Mouse (Mus musculus): Measurements from ENCODE around the gene Cd151. TPM values are rescaled to one million over a fixed set of nuclear protein-coding genes. Genes with fewer than 3 reads are reported as not detected.

Gene Cd151
- polyA plus RNA-seq, 1 experiment from 2014 or later, result 14.0 TPM

DNA sequence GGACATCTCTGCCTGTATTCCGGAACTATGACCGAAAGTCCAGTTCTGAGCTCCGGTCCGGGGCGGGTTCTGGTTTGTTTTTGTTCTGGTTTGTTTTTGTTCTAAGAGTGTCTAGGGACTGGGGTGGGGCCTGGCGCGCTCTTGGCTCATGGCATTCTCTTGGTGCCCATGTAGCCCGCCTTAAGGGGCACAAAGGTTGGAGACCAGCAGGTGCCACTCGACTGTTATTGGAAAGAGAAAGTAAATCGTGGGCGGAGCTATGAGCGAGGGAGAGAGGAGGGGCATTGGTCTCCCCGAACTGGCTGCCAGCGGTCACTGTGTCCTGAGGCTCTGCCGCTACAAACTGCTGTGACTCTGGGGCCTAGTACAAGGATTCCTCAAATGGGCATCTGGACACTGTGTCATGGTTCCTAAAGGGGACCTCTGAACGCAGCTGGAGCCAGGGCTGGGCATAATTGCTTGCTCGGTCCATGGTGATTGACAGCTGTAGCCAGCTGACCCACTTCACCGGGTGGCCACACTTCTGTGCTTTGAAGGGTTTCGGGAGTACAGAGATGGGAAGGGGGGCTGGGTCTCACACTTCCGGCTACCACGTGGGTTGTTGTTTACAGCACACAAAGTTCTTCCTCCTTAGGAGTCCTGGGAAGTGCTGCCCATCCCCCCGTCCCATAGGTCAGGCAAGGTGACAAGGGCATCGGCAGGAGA lies 11.4 kb upstream of the Cd151 start:
- no peaks in the 10 kb centered on the region for H3K9me3 ChIP-seq (replicated peaks)
- peaks cover 21% of the 10 kb centered on the region for H3K36me3 ChIP-seq
- peak; percentile 58 for DNase-seq (ENCODE audit: low spot score)
- H3K27ac ChIP-seq, result peak overlapping the region; percentile 69
- 1% methylated on average over 23 of the region's 23 CpGs for WGBS
- H3K4me3 ChIP-seq, result peak overlapping the region; percentile 60
- H3K27me3 ChIP-seq (ENCODE audit: low read depth, poor library complexity, severe bottlenecking), result peaks cover 44% of the 10 kb centered on the region
- H3K4me1 ChIP-seq, result peaks cover 29% of the 10 kb centered on the region

DNA sequence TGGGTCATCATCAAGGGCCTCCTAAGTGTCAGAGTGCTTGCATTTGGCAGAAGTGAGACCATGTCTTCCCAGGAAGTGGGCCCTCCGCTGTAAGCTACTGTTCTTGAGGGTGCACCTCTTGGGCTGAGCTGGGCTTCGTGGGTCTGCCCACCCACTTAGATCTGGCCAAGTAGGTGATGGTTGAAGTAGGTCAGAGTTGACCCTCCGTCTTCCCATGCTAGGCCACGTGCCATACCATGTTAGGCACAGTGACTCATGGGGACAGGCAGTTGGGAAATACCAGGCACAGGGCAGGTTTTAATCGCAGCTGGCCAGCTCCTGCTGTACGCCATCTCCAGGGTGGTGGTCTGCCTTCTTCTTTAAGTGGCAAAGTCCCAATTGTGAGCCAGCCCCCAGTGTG lies 10.5 kb upstream of the Cd151 start:
- H3K4me3 ChIP-seq, result no peak overlapping the region; the same call in 1 of the 2 replicates

DNA sequence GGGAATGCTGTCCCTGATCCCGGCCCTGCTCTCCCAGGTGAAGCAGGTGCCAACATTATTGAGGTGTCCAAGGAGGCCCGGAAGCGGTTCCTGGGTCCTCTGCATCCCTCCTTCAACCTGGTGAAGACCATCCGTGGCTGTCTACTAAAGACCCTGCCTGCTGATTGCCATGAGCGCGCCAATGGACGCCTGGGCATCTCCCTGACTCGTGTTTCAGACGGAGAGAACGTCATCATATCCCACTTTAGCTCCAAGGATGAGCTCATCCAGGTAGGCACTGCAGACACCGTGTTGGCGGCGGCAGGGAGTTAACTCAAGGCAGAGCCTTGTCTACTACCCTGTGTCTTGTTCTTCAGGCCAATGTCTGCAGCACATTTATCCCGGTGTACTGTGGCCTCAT lies 10.0 kb upstream of the Cd151 start:
- no peak for DNase-seq (ENCODE audit: low spot score)
- Histone ChIP-seq H3K27ac (no peak overlapping the region), H3K27me3 (ENCODE audit: low read depth, poor library complexity, severe bottlenecking) (peaks cover 58% of the 10 kb centered on the region), H3K9me3 (replicated peaks) (no peaks in the 10 kb centered on the region), H3K4me3 (no peak overlapping the region), H3K36me3 (peaks cover 7% of the 10 kb centered on the region), H3K4me1 (peaks cover 42% of the 10 kb centered on the region)
- WGBS, result 91% methylated on average over 14 of the region's 14 CpGs

More for the DNA sequence above, 10.5 kb upstream of the Cd151 start:
- Histone ChIP-seq H3K4me1 (peaks cover 37% of the 10 kb centered on the region), H3K27ac (no peak overlapping the region), H3K9me3 (replicated peaks) (no peaks in the 10 kb centered on the region), H3K27me3 (ENCODE audit: low read depth, poor library complexity, severe bottlenecking) (peaks cover 53% of the 10 kb centered on the region), H3K36me3 (peaks cover 12% of the 10 kb centered on the region)
- WGBS, result 86% methylated on average over 6 of the region's 6 CpGs
- no peak for DNase-seq (ENCODE audit: low spot score)

DNA sequence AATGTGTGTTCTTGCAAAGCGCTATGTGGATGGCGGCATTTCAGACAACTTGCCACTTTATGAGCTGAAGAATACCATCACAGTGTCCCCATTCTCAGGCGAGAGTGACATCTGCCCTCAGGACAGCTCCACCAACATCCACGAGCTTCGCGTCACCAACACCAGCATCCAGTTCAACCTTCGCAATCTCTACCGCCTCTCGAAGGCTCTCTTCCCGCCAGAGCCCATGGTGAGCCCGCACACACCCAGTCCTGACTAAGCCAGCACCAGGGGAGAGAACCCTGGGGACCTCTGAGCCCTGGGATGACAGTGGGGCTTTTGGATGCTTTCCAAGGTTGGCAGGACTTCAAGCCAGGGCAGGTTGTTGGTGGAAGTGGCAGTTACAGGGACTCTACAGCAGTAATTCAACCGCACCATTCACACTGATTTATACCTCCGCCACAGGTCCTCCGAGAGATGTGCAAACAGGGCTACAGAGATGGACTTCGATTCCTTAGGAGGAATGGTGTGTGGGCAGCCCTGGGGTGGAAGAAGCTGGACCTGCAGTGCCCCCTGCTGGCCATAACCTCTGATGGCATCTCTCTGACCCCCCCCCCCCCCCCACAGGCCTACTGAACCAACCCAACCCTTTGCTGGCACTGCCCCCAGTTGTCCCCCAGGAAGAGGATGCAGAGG lies 9.1 kb upstream of the Cd151 start:
- Histone ChIP-seq H3K4me1 (peaks cover 51% of the 10 kb centered on the region), H3K4me3 (no peak overlapping the region), H3K36me3 (peaks cover 5% of the 10 kb centered on the region; the same call in 1 of the 2 replicates), H3K9me3 (replicated peaks) (no peaks in the 10 kb centered on the region), H3K27ac (no peak overlapping the region), H3K27me3 (ENCODE audit: low read depth, poor library complexity, severe bottlenecking) (peaks cover 67% of the 10 kb centered on the region)
- 81% methylated on average over 15 of the region's 15 CpGs for whole genome bisulfite sequencing
- peak; percentile 68 for DNase-seq (ENCODE audit: low spot score)

DNA sequence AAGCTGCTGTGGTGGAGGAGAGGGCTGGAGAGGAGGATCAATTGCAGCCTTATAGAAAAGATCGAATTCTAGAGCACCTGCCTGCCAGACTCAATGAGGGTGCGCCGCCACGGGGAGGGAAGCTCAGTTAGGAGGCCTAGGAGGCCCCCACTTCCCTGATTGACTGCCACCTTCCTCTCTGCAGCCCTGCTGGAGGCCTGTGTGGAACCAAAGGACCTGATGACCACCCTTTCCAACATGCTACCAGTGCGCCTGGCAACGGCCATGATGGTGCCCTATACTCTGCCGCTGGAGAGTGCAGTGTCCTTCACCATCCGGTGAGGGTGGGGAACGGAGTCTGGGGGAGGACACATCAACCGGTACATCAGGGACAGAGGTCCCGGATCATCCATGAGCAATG lies 8.5 kb upstream of the Cd151 start:
- Histone ChIP-seq H3K27me3 (ENCODE audit: low read depth, poor library complexity, severe bottlenecking) (peaks cover 73% of the 10 kb centered on the region), H3K9me3 (replicated peaks) (no peaks in the 10 kb centered on the region), H3K27ac (no peak overlapping the region), H3K4me3 (no peak overlapping the region), H3K4me1 (peaks cover 56% of the 10 kb centered on the region), H3K36me3 (peaks cover 5% of the 10 kb centered on the region; the same call in 1 of the 2 replicates)
- DNase-seq (ENCODE audit: low spot score), result no peak
- WGBS, result 87% methylated on average over 11 of the region's 11 CpGs

DNA sequence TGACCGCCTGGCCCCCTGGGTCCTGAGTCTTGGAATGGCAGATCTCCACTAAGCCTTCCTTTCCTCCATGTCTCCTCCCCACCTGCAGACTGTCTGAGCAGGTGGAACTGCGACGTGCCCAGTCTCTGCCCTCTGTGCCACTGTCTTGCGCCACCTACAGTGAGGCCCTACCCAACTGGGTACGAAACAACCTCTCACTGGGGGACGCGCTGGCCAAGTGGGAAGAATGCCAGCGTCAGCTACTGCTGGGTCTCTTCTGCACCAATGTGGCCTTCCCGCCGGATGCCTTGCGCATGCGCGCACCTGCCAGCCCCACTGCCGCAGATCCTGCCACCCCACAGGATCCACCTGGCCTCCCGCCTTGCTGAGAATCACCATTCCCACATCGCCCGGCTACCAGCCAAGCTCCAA lies 7.9 kb upstream of the Cd151 start:
- Histone ChIP-seq H3K27ac (no peak overlapping the region), H3K9me3 (replicated peaks) (no peaks in the 10 kb centered on the region), H3K4me3 (no peak overlapping the region), H3K36me3 (peaks cover 5% of the 10 kb centered on the region; the same call in 1 of the 2 replicates), H3K27me3 (ENCODE audit: low read depth, poor library complexity, severe bottlenecking) (peaks cover 79% of the 10 kb centered on the region), H3K4me1 (peaks cover 62% of the 10 kb centered on the region)
- DNase-seq (ENCODE audit: low spot score), result no peak
- WGBS, result 85% methylated on average over 17 of the region's 17 CpGs

DNA sequence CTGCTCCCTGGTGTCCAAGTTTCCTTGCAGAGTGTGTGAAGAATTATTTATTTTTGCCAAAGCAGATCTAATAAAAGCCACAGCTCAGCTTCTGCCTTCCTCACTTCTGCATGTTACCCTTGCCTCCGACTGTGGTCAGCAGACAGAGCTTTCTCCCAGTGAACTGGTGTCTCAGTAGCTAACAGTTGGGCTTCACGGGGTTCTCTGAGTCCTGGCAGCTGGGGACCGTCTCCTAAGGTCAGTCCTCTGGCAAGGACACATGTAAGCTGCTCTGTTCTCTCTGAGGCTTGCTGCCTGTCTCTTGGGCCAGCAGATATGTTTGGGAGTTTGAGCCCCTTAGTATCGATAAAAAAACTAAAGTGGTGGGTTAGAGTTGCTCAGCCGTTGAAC lies 7.2 kb upstream of the Cd151 start:
- Histone ChIP-seq H3K4me1 (peaks cover 62% of the 10 kb centered on the region), H3K4me3 (no peak overlapping the region), H3K27me3 (ENCODE audit: low read depth, poor library complexity, severe bottlenecking) (peaks cover 86% of the 10 kb centered on the region), H3K36me3 (peaks cover 5% of the 10 kb centered on the region; the same call in 1 of the 2 replicates), H3K9me3 (replicated peaks) (no peaks in the 10 kb centered on the region), H3K27ac (0 out of 2 replicates have a peak overlapping the region, but pooled peaks have one; percentile 11)
- whole genome bisulfite sequencing, result 78% methylated on average over 5 of the region's 5 CpGs
- no peak for DNase-seq (ENCODE audit: low spot score)

DNA sequence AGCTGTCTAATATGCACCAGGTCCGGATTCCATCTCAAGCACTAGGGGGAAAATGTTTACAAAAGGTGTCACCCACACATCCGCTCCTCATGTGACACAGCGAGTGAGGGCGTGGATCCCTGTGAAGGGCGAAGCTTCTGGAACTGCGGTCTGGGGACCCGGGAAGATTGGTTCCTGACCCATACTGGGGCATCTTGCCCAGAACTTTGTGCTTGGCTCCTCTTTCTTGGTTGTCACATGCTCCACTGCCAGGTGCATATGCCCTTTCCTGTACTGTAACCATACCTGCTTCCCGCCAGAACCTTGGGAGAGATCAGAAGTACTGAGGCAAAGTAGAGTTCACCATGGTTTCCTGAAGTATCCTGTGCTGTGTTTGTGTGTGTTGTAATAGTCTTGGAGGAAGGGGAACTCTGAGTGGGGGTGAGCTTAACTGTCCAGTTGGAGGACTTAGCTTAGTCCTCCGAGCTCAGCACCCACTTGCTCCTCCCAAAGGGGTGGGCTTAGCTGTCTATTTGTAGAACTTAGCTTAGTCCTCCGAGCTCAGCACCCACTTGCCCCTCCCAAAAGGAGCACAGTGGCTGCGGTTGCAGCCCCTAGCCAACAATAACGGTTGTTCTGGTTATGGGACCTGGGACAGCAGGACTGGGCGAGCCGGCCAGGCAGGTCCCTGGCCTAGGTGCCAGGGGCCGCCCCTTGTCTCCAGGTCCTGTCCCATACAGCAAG lies 6.6 kb upstream of the Cd151 start, which contains the start of gene Cracr2b:
Gene Cracr2b, plus strand, starts transcription at position 704 of the 723 bp plus-strand sequence.
- Histone ChIP-seq H3K4me1 (peaks cover 62% of the 10 kb centered on the region), H3K36me3 (peaks cover 5% of the 10 kb centered on the region; the same call in 1 of the 2 replicates), H3K4me3 (peak within 1 kb of the TSS; percentile 59), H3K27me3 (ENCODE audit: low read depth, poor library complexity, severe bottlenecking) (peaks cover 91% of the 10 kb centered on the region), H3K9me3 (replicated peaks) (no peaks in the 10 kb centered on the region), H3K27ac (peak within 1 kb of the TSS; percentile 68)
- 75% methylated on average over 15 of the region's 15 CpGs for WGBS
- no peak for DNase-seq (ENCODE audit: low spot score)

DNA sequence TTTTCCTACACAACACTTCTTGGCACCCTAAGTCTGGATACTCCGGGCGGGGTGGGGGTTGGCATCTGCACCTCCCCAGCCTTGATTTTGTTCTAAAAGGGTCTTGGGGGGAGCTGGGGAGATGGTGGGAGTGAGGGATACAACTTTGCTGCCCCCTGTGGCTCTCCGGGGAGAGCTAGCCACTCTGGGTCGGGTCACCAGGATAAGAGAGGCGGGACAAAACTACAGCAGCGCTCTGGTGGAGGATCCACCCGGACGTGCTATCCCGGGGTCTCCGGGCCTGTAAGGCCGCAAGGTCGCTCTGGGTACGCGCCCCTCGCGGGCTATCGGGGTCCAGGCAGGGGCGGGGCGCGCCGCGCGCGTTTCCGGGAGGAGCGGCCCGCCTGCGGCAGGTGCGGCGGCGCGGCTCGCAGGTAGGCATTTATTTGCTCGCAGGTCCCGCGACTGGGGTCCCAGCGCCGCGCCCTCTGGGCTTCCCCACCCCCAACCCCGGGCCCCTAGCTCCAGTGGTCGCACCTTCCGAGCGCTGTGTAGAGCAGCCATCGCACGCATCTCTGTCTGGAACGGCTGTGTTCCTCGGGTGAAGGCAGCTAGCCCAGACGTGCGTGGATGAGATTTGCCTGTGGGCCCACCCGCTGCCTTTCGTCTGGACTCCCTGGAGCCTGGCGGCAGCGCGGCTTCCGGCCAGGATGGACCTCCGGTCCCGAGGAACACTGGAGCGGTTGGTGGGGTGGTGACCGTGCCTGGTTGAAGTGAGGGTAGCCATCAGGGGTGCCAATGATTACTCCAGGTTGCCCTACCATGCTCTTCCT lies 5.5 kb upstream of the Cd151 start:
- Histone ChIP-seq H3K36me3 (peaks cover 5% of the 10 kb centered on the region; the same call in 1 of the 2 replicates), H3K27ac (peak overlapping the region; percentile 68), H3K9me3 (replicated peaks) (no peaks in the 10 kb centered on the region), H3K4me1 (peaks cover 60% of the 10 kb centered on the region), H3K27me3 (ENCODE audit: low read depth, poor library complexity, severe bottlenecking) (peaks cover 99% of the 10 kb centered on the region), H3K4me3 (peak overlapping the region; percentile 59)
- WGBS, result 2% methylated on average over 59 of the region's 59 CpGs
- no peak for DNase-seq (ENCODE audit: low spot score)

DNA sequence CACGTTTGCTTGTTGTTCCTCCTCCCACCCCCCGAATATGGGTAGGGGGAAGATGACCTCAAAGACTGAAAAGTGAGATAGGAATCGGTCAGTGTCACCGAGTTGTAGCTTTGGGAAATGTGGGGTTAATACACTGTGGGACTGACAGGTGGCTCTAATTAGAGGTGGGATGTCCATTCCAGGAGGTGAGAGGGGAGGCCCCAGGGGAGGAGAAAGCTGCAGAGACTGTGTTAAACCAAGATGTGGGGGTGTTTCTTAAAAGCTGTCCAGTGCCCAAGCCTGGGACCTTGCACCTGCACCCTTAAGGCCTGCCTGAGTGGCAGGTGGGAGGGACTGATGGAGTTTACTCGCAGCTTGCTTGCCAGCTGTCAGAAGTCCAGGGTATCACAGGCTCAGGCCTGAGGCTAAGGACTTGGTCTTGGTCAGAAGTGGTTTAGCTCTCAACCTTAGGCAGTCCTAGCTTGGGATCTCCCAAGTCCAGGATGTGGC lies 4.8 kb upstream of the Cd151 start:
- H3K27ac ChIP-seq, result 0 out of 2 replicates have a peak overlapping the region, but pooled peaks have one; percentile 68
- WGBS, result 7% methylated on average over 5 of the region's 5 CpGs
- peaks cover 94% of the 10 kb centered on the region for H3K27me3 ChIP-seq (ENCODE audit: low read depth, poor library complexity, severe bottlenecking)
- peak overlapping the region; percentile 59 for H3K4me3 ChIP-seq
- peaks cover 66% of the 10 kb centered on the region for H3K4me1 ChIP-seq
- peaks cover 5% of the 10 kb centered on the region; the same call in 1 of the 2 replicates for H3K36me3 ChIP-seq
- no peaks in the 10 kb centered on the region for H3K9me3 ChIP-seq (replicated peaks)
- peak; percentile 59 for DNase-seq (ENCODE audit: low spot score)

DNA sequence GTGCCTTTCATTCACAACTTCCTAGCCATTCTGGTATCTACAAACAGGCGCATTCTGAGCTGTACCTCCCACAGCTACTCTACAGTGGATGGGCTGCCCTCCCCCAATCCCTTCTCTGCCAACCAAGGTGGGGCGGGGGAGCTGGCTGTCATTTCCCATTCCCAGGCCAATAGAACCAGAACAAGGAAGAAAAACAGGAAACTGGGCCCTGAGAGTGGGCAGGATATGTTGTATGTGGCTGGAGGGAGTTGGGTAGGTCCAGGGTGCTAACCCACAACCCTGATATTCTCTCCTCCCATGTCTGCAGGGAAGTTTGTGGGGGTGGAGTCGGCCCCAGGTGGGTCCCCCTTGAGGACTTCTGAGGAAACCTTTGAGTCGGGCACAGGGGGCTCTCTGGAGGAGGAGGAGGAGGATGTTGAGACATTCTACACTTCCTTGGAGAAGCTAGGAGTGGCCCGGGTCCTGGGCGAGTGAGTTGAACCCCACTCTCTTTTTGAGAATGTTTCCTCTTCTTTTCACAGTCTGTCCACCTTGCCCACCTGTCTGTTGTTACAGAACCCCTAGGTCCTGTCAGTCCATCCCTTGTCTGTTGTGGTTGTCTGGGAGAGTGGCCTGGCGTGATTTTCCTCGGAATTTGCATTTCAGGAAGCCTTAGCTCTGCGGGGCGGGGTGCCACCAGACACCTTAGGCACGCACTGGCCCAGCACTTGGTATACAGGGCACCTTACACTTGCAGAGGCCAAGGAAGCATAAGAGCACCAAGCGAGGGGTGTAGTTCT lies 3.2 kb upstream of the Cd151 start:
- Histone ChIP-seq H3K4me3 (peak overlapping the region; percentile 40), H3K4me1 (peaks cover 82% of the 10 kb centered on the region), H3K27me3 (ENCODE audit: low read depth, poor library complexity, severe bottlenecking) (peaks cover 79% of the 10 kb centered on the region), H3K9me3 (replicated peaks) (no peaks in the 10 kb centered on the region), H3K27ac (peak overlapping the region; percentile 66), H3K36me3 (peaks cover 5% of the 10 kb centered on the region; the same call in 1 of the 2 replicates)
- 22% methylated on average over 12 of the region's 12 CpGs for WGBS
- DNase-seq (ENCODE audit: low spot score), result no peak
